Comparison of ENCODE assay signal across 10 mouse cellular contexts in the genomic region with DNA sequence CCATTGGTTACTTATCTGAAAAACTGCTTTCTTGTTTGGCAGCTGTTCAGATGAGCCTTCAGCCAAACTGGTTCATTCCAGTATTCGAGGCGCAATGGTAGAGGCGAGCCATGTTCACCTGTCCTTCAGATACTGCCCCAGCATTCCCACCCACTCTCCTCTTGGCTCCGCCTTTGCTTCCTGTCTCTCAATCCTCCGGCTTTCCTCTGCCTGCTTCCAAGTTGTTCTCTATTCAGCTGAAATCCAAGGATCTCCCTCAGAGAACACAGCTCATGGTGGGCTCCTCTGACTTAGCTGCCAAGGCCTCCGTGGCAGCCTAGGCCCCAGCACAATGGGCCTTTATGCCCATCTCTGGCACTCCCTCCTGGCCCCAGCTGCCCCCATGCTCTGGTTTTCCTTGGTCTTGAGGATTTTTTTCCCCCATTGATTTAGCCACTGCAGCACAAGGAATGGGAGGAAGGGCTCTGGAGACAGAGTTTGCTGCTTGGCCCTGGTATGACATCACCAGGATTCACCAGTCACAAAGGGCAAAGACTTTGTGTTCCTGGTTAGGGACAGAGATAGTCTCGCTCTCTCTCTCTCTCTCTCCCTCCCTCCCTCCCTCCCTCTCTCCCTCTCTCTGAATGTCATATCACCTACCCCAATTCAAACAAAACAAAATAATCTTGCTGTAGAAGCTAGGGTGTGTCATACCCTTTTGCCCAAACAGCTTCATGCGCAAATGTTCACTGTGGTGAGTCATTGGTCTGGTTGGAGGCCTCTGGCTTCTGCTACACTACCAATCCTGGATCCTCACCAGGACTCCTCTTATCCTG.
DNase-seq lines count a peak whose midpoint lies in the region; ATAC-seq and TF ChIP-seq lines count a peak whose summit lies in the region.
"Had no signal": no experiment of that assay in that cellular context is flagged by ENCODE, and none has a peak within 500 bp of the region (broad histone marks: within the 10 kb centered on the region; RNA-seq: fewer than 3 reads in every experiment).

No protein-coding gene starts in this region.

- H3K36me3 ChIP-seq in kidney, embryonic 16.5 days (ENCODE audit: insufficient read depth, low read length): no peaks in the 10 kb centered on the region

- no peak overlapping the region for H3K9ac ChIP-seq in kidney, embryonic 16.5 days (replicated peaks; ENCODE audit: low read length)

- H3K27me3 ChIP-seq in kidney, embryonic 16.5 days (ENCODE audit: insufficient read depth, low read length): no peaks in the 10 kb centered on the region

- no peak for TF ChIP-seq CTCF in gastrocnemius, adult 2 months (IDR thresholded peaks at IDR 0.05)

- ATAC-seq in kidney, embryonic 16.5 days (ENCODE audit: low FRiP score, low TSS enrichment): no peak

- intact Hi-C loops in gastrocnemius, adult 2 months (cut with DNase I): no loop called here

- DNase-seq in kidney, adult 18-20 months: peak; percentile 5
- peak; percentile 45 for DNase-seq in adrenal gland, postnatal 14 days
- DNase-seq in frontal cortex, adult 2 months (ENCODE audit: extremely low spot score in 1 of 2, low spot score in 1 of 2): peak; percentile 29 to 51
- DNase-seq in left cerebral cortex, adult 18-20 months (ENCODE audit: low spot score in 2 of 2): peak; percentile 3 to 19
- peak; percentile 41 to 62 for DNase-seq in urinary bladder, postnatal 36 days (ENCODE audit: low spot score in 2 of 2)
- DNase-seq in thymus, postnatal 25 days: no peak
- DNase-seq in gastrocnemius, adult 2 months: no peak

- no peak overlapping the region for H3K4me3 ChIP-seq in kidney, embryonic 16.5 days (ENCODE audit: low read length)
- H3K4me3 ChIP-seq in gastrocnemius, adult 2 months: no peak overlapping the region
- H3K4me3 ChIP-seq: myocyte had no signal

- H3K4me2 ChIP-seq in kidney, embryonic 16.5 days (replicated peaks; ENCODE audit: low read depth, low read length): no peak overlapping the region

- WGBS in kidney, embryonic 16.5 days: 74% methylated on average over 8 of the region's 8 CpGs

- H3K27ac ChIP-seq in kidney, embryonic 16.5 days (ENCODE audit: low read length): no peak overlapping the region
- H3K27ac ChIP-seq in gastrocnemius, adult 2 months: no peak overlapping the region
- H3K27ac ChIP-seq: kidney, postnatal 0 days had no signal

- H3K9me3 ChIP-seq in kidney, embryonic 16.5 days (ENCODE audit: low read length): no peaks in the 10 kb centered on the region

- no peaks in the 10 kb centered on the region for H3K4me1 ChIP-seq in kidney, embryonic 16.5 days (ENCODE audit: insufficient read depth, low read length)

Comparison
In these comparisons a context has a peak if more than half of its experiments do, and no peak if none do; other contexts are left out.
1. DNase-seq: peak in kidney, adult 18-20 months (single experiment), adrenal gland, postnatal 14 days (single experiment), frontal cortex, adult 2 months (2 of 2), left cerebral cortex, adult 18-20 months (2 of 2) and urinary bladder, postnatal 36 days (2 of 2); none in thymus, postnatal 25 days (single experiment) and gastrocnemius, adult 2 months (single experiment).